Mouse (Mus musculus): ENCODE data around the gene Hsf4. TPM values are rescaled to one million over a fixed set of nuclear protein-coding genes. Genes with fewer than 3 reads are reported as not detected.
A peak's percentile ranks its signal among the peaks of the same experiment; 100 is the strongest.

The Hsf4 gene
- polyA plus RNA-seq, 1 experiment from 2014 or later = 0.14 TPM

DNA sequence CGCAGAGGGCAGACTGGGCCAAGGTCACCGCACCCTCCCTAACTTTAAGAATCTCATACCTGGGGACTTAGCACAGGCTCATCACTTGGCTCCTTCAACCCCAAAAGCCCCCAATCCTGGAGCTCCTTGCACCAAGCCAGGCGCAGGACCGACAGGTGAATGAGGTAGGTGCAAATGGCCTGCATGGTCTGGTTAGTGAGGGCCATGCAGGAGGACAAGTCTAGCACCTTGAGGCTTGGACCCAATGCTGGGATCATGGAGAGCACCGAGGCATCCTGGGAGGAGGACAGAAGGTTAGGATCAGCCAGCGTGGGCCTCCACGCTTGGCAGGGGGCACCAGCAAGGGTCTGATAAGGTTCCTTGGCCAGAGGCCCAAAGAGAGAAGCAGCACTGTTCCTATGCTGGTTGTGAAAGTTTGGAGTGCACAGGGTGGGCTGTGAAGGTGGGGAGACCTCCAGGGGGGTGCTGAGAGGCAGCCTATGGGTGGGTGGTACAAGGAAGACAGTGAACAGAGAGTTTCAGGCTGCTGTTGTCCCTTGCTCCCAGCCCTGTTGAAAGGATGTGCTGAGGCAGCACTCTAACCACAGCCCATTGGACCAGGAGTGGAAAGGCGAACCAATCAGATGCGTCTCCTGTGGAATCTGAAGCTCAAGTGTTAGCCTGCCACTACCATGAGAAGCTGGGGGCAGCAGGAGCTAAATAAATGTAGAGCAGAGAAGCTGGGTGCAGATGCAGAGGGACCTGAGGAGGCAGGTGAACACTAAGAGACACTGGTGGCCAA is 44.2 kb downstream of the Hsf4 start:
- WGBS = 88% methylated on average over 9 of the region's 9 CpGs
- H3K4me2 ChIP-seq (replicated peaks) = no peak overlapping the region
- no peak overlapping the region for H3K9ac ChIP-seq (replicated peaks)
- H3K27me3 ChIP-seq = no peaks in the 10 kb centered on the region
- H3K9me3 ChIP-seq = no peaks in the 10 kb centered on the region
- peaks cover 72% of the 10 kb centered on the region for H3K36me3 ChIP-seq
- H3K4me1 ChIP-seq = no peaks in the 10 kb centered on the region
- no peak overlapping the region for H3K27ac ChIP-seq (replicated peaks)
- H3K4me3 ChIP-seq = no peak overlapping the region
- ATAC-seq (ENCODE audit: low FRiP score, low read depth) = no peak

DNA sequence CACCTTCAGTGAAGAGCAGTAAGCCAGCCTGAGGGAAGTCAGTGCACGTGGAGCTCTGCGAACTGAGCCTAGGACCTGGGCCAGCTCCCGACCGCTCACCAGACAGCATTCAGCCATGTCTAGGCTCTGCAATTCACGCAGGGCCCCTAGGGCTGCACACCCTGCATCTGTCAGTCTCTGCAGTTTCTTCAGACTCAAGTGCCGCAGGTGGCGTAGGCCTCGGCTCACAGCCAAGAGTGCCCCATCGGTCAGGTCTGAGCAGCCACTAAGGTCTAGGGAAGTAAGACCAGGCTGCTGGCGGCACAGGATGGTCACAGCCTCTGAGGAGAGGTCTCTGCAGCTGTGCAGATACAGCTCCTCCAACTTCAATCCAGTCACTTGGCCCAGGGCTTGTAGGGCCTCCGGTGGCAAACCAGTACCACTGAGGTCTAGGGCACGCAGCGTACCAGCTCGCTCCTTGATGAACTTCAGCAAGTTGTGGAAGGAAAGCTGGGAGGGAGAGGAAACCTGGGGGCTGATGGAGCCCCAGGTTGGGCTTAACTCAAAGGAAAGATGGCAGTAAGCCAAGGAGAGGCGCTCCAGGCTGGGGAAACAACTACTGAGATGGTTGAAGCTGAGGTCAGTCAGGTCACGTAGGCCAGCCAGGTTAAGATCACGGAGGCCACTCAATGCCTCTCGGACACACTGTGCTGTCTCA is 45.6 kb downstream of the Hsf4 start:
- 93% methylated on average over 18 of the region's 18 CpGs for WGBS
- no peaks in the 10 kb centered on the region for H3K4me1 ChIP-seq
- no peak for ATAC-seq (ENCODE audit: low FRiP score, low read depth)
- no peaks in the 10 kb centered on the region for H3K27me3 ChIP-seq
- peaks cover 65% of the 10 kb centered on the region for H3K36me3 ChIP-seq
- H3K4me3 ChIP-seq = no peak overlapping the region
- no peak overlapping the region for H3K27ac ChIP-seq (replicated peaks)
- no peaks in the 10 kb centered on the region for H3K9me3 ChIP-seq
- no peak overlapping the region for H3K9ac ChIP-seq (replicated peaks)
- no peak overlapping the region for H3K4me2 ChIP-seq (replicated peaks)

DNA sequence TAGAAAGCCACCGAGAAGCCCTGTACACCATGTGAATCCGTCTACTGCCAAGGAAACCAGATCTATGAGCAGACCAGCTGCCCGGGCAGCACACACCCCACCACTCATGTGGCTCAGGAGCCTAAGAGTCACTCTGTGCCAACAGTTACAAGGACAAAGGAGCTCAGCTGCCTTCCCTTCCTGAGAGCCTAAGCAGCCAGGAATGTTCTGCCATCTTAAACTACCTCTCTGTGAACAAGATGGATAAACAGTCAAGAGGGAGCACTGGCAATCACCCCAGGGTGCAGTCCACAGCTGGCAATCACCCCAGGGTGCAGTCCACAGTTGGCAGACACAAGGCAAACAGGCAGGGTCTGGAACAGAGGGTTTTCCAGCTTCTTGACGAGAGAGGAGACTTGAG is 48.3 kb downstream of the Hsf4 start:
- no peak for ATAC-seq (ENCODE audit: low FRiP score, low read depth)
- peaks cover 64% of the 10 kb centered on the region for H3K36me3 ChIP-seq

GRCm38 (mm10) chr8:105318662-105319190 is 49.1 kb downstream of the Hsf4 start:
- Histone ChIP-seq H3K4me3 (no peak overlapping the region), H3K4me1 (no peaks in the 10 kb centered on the region), H3K36me3 (peaks cover 62% of the 10 kb centered on the region), H3K9me3 (no peaks in the 10 kb centered on the region), H3K27me3 (no peaks in the 10 kb centered on the region), H3K27ac (replicated peaks) (no peak overlapping the region), H3K9ac (replicated peaks) (no peak overlapping the region), H3K4me2 (replicated peaks) (no peak overlapping the region)
- ATAC-seq (ENCODE audit: low FRiP score, low read depth) = no peak
- 87% methylated on average over 11 of the region's 11 CpGs for whole genome bisulfite sequencing

More for the DNA sequence above, 48.3 kb downstream of the Hsf4 start:
- Histone ChIP-seq H3K9me3 (no peaks in the 10 kb centered on the region), H3K27ac (replicated peaks) (no peak overlapping the region), H3K4me2 (replicated peaks) (no peak overlapping the region), H3K27me3 (no peaks in the 10 kb centered on the region), H3K9ac (replicated peaks) (no peak overlapping the region), H3K4me3 (no peak overlapping the region), H3K4me1 (no peaks in the 10 kb centered on the region)
- 88% methylated on average over 4 of the region's 4 CpGs for WGBS

DNA sequence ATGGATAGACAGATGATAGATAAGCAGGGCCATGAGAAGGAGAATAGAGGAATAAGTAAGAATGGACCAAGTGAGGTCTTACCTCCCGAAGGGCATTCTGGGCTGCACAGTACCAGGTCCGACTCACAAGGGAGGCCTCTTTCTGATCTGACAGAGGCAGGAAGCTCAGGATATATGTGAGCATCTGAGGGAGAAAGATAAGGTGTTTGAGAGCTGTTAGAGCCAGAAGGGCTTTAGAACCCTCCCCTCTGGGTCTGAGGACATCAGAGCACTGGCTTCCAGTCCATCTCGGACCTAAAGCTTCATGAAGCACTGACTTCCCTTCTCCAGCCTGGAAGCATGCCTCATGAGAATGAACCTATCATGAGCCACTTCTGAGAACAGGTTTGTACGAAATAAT is 53.6 kb downstream of the Hsf4 start:
- Histone ChIP-seq H3K27me3 (no peaks in the 10 kb centered on the region), H3K36me3 (peaks cover 27% of the 10 kb centered on the region), H3K4me1 (peaks cover 20% of the 10 kb centered on the region), H3K9ac (replicated peaks) (no peak overlapping the region), H3K9me3 (no peaks in the 10 kb centered on the region), H3K4me2 (replicated peaks) (no peak overlapping the region), H3K27ac (replicated peaks) (no peak overlapping the region), H3K4me3 (no peak overlapping the region)
- no peak for ATAC-seq (ENCODE audit: low FRiP score, low read depth)
- WGBS = 91% methylated on average over 4 of the region's 4 CpGs

MicroRNA genes within 50 kb of the gene (microRNA counts, 519-probe panel; counts per million panel counts)
- microRNA mmu-miR-328 = 3,332 counts per million, percentile 15 among the panel's probes with 10 or more counts

Small RNAs within 50 kb of the gene (microRNA-seq; reads per million reads assigned to microRNA genes)
- gene Gm27320 (not detected), gene Mir328 (386 reads per million, percentile 67 among the genes with 10 or more reads in this experiment)

Other genes with a start within 250 kb of the Hsf4 start
- not detected in 2 replicates for gene Ces3a, start 221.2 kb upstream of the Hsf4 start, polyA plus RNA-seq (2016; fragmentation: Nextera tagmentation; extraction: Ambion mirVana)
- gene Ces3b, start 186.0 kb upstream of the Hsf4 start, polyA plus RNA-seq (2016; fragmentation: Nextera tagmentation; extraction: Ambion mirVana) = not detected in 2 replicates
- gene Ces4a, start 138.0 kb upstream of the Hsf4 start, polyA plus RNA-seq (2016; fragmentation: Nextera tagmentation; extraction: Ambion mirVana) = not detected in 2 replicates
- gene Cbfb, start 99.1 kb upstream of the Hsf4 start, polyA plus RNA-seq (2016; fragmentation: Nextera tagmentation; extraction: Ambion mirVana) = 46.0 and 49.0 TPM in 2 replicates
- gene D230025D16Rik, start 44.7 kb upstream of the Hsf4 start, polyA plus RNA-seq (2016; fragmentation: Nextera tagmentation; extraction: Ambion mirVana) = 29.9 and 30.5 TPM in 2 replicates
- 7.6 and 9.8 TPM in 2 replicates for gene B3gnt9, start 14.6 kb upstream of the Hsf4 start, polyA plus RNA-seq (2016; fragmentation: Nextera tagmentation; extraction: Ambion mirVana)
- gene Tradd, start 5.2 kb upstream of the Hsf4 start, polyA plus RNA-seq (2016; fragmentation: Nextera tagmentation; extraction: Ambion mirVana) = 11.0 and 14.6 TPM in 2 replicates
- gene Fbxl8, start 5.2 kb upstream of the Hsf4 start, polyA plus RNA-seq (2016; fragmentation: Nextera tagmentation; extraction: Ambion mirVana) = 0.77 and 0.87 TPM in 2 replicates
- gene Nol3, start 6.3 kb downstream of the Hsf4 start, polyA plus RNA-seq (2016; fragmentation: Nextera tagmentation; extraction: Ambion mirVana) = 3.3 and 3.9 TPM in 2 replicates
- gene 4931428F04Rik, start 20.1 kb downstream of the Hsf4 start, polyA plus RNA-seq (2016; fragmentation: Nextera tagmentation; extraction: Ambion mirVana) = 54.8 and 59.8 TPM in 2 replicates
- 12.0 and 12.8 TPM in 2 replicates for gene Exoc3l, start 26.3 kb downstream of the Hsf4 start, polyA plus RNA-seq (2016; fragmentation: Nextera tagmentation; extraction: Ambion mirVana)
- gene E2f4, start 27.9 kb downstream of the Hsf4 start, polyA plus RNA-seq (2016; fragmentation: Nextera tagmentation; extraction: Ambion mirVana) = 76.6 and 76.8 TPM in 2 replicates
- gene Elmo3, start 35.8 kb downstream of the Hsf4 start, polyA plus RNA-seq (2016; fragmentation: Nextera tagmentation; extraction: Ambion mirVana) = 1.7 and 2.4 TPM in 2 replicates
- gene Lrrc29, start 56.5 kb downstream of the Hsf4 start, polyA plus RNA-seq (2016; fragmentation: Nextera tagmentation; extraction: Ambion mirVana) = 1.2 and 1.3 TPM in 2 replicates
- 93.7 and 96.8 TPM in 2 replicates for gene Tmem208, start 56.6 kb downstream of the Hsf4 start, polyA plus RNA-seq (2016; fragmentation: Nextera tagmentation; extraction: Ambion mirVana)
- 1.1 and 2.0 TPM in 2 replicates for gene Fhod1, start 78.2 kb downstream of the Hsf4 start, polyA plus RNA-seq (2016; fragmentation: Nextera tagmentation; extraction: Ambion mirVana)
- gene Slc9a5, start 79.0 kb downstream of the Hsf4 start, polyA plus RNA-seq (2016; fragmentation: Nextera tagmentation; extraction: Ambion mirVana) = 4.6 and 5.4 TPM in 2 replicates
- 0.68 and 0.92 TPM in 2 replicates for gene Plekhg4, start 103.5 kb downstream of the Hsf4 start, polyA plus RNA-seq (2016; fragmentation: Nextera tagmentation; extraction: Ambion mirVana)
- gene Kctd19, start 143.7 kb downstream of the Hsf4 start, polyA plus RNA-seq (2016; fragmentation: Nextera tagmentation; extraction: Ambion mirVana) = not detected in 2 replicates
- 3.4 and 3.6 TPM in 2 replicates for gene Lrrc36, start 143.8 kb downstream of the Hsf4 start, polyA plus RNA-seq (2016; fragmentation: Nextera tagmentation; extraction: Ambion mirVana)
- 86.8 and 94.2 TPM in 2 replicates for gene Tppp3, start 201.7 kb downstream of the Hsf4 start, polyA plus RNA-seq (2016; fragmentation: Nextera tagmentation; extraction: Ambion mirVana)
- gene Zdhhc1, start 227.1 kb downstream of the Hsf4 start, polyA plus RNA-seq (2016; fragmentation: Nextera tagmentation; extraction: Ambion mirVana) = 29.9 and 30.9 TPM in 2 replicates
- gene Hsd11b2, start 249.0 kb downstream of the Hsf4 start, polyA plus RNA-seq (2016; fragmentation: Nextera tagmentation; extraction: Ambion mirVana) = 20.1 and 23.5 TPM in 2 replicates

All from midbrain, embryonic 12.5 days (tissue).